Mouse (Mus musculus) liver, embryonic 14.5 days (tissue): ENCODE results near the gene Scrn1.

Experiments used
- CTCF ChIP-seq: IDR thresholded peaks from 2 replicates; pipeline ENCODE4 v1.5.1; 2016; ENCODE audit warnings: antibody characterized with exemption, low read depth, control low read depth
- EP300 ChIP-seq: IDR thresholded peaks from 2 replicates; pipeline ENCODE4 v1.6.1; 2016; ENCODE audit warnings: antibody characterized with exemption, low read depth

- TF ChIP-seq CTCF (no peak), EP300 (no peak)
These were observed 105.9 kb downstream of the Scrn1 start for GRCm38 (mm10) chr6:54460172-54460914.
